Mouse (Mus musculus): Measurements from ENCODE around the gene Hpse. TPM values are rescaled to one million over a fixed set of nuclear protein-coding genes. Genes with fewer than 3 reads are reported as not detected.
A peak's percentile ranks its signal among the peaks of the same experiment; 100 is the strongest.

Hpse gene
- polyA plus RNA-seq, 1 experiment: 0.66 TPM

DNA sequence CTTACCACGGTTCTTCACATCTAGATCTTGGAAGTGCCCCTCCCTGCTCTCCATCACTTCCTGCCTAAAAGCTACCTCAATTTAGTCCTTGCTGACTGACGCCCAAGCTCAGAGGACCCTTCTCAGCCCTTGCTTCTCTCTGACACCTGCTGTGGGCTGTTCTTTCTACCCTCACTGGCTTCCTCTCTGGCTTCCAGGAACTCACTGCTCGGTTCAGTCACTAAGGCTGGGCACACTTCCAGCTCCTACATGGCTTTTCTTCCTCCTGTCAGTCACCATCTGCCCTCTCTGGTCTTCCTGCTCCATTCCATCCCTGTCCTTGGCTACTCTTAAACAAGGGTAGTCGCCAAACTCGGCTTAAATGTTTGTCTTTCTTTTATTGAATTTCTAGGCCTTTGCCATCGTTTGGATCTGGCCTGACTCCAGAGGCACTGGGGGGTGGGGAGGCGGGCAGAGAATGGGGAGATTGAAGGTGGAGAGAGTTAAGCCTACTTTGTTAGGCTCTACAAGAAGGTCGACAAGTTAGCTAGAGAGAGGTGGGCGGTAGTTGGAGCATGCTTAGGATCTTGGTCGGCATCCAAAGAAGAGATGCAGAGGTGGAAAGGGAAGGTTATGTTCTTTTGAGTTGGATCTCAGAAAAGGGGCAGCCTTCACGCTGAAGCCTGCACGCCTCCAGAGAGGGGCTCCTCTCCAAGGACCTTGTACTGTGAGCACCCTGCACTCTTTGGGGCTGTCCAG lies 76.1 kb downstream of the Hpse start:
- Histone ChIP-seq H3ac (ENCODE audit: control insufficient read depth, insufficient read length) (no peak overlapping the region), H3K4me3 (no peak overlapping the region)
- TF ChIP-seq POLR2AphosphoS2 (IDR thresholded peaks at IDR 0.05; ENCODE audit: insufficient read length, low read depth) (no peak), SRF (IDR thresholded peaks at IDR 0.05; ENCODE audit: control insufficient read depth, insufficient read length, low read depth) (no peak), TCF12 (IDR thresholded peaks at IDR 0.05; ENCODE audit: insufficient read depth, poor library complexity, severe bottlenecking) (no peak), MYOD1 (IDR thresholded peaks at IDR 0.05; ENCODE audit: control insufficient read depth in 1 of 3, insufficient read length in 2 of 3, low read depth in 2 of 3) (no peak), POLR2A (IDR thresholded peaks at IDR 0.05; ENCODE audit: insufficient read length, low read depth) (no peak), CEBPB (IDR thresholded peaks at IDR 0.05; ENCODE audit: insufficient read depth, poor library complexity, severe bottlenecking) (no peak), USF1 (IDR thresholded peaks at IDR 0.05; ENCODE audit: low read depth) (no peak), MAX (IDR thresholded peaks at IDR 0.05; ENCODE audit: low read depth) (no peak), REST (IDR thresholded peaks at IDR 0.05; ENCODE audit: insufficient read depth, insufficient read length) (no peak), E2F4 (IDR thresholded peaks at IDR 0.05; ENCODE audit: insufficient read depth) (no peak), MYOG (IDR thresholded peaks at IDR 0.05; ENCODE audit: control insufficient read depth in 1 of 3, insufficient read depth in 1 of 3, insufficient read length in 2 of 3, low read depth in 2 of 3) (no peak), TCF3 (IDR thresholded peaks at IDR 0.05; ENCODE audit: insufficient read length, low read depth) (no peak)

DNA sequence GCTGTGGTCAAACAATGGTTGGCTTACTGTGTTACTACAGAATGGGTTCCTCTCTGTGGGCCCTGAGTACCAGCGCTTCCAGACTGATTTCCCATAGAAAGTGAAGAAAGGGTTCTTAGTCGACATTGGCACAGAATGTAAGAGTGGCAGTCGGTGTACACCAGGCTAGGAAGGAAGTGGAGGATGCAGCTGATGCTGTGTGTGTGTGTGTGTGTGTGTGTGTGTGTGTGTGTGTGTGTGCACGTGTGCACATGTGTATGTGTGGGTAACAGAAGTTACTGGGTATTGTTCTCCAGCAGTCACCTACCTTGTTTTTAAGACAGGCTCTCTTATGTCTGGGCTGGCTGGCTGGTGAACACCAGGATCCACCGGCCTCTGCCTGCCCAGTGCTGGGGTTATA lies 77.2 kb downstream of the Hpse start:
- Histone ChIP-seq H3K4me3 (no peak overlapping the region), H3K4me2 (ENCODE audit: low read depth) (no peak overlapping the region), H3ac (ENCODE audit: control insufficient read depth, insufficient read length) (no peak overlapping the region), H3K36me3 (ENCODE audit: control insufficient read depth, insufficient read depth) (no peaks in the 10 kb centered on the region), H3K79me2 (ENCODE audit: control insufficient read depth, insufficient read depth) (no peaks in the 10 kb centered on the region), H3K27me3 (ENCODE audit: control insufficient read depth, insufficient read depth, insufficient read length) (no peaks in the 10 kb centered on the region)
- TF ChIP-seq USF1 (IDR thresholded peaks at IDR 0.05; ENCODE audit: low read depth) (no peak), TCF3 (IDR thresholded peaks at IDR 0.05; ENCODE audit: insufficient read length, low read depth) (no peak), MAX (IDR thresholded peaks at IDR 0.05; ENCODE audit: low read depth) (no peak), POLR2A (IDR thresholded peaks at IDR 0.05; ENCODE audit: insufficient read length, low read depth) (no peak), SRF (IDR thresholded peaks at IDR 0.05; ENCODE audit: control insufficient read depth, insufficient read length, low read depth) (no peak), POLR2AphosphoS2 (IDR thresholded peaks at IDR 0.05; ENCODE audit: insufficient read length, low read depth) (no peak), REST (IDR thresholded peaks at IDR 0.05; ENCODE audit: insufficient read depth, insufficient read length) (no peak), MYOD1 (IDR thresholded peaks at IDR 0.05; ENCODE audit: control insufficient read depth in 1 of 3, insufficient read length in 2 of 3, low read depth in 2 of 3) (no peak), E2F4 (IDR thresholded peaks at IDR 0.05; ENCODE audit: insufficient read depth) (no peak), TCF12 (IDR thresholded peaks at IDR 0.05; ENCODE audit: insufficient read depth, poor library complexity, severe bottlenecking) (no peak), CEBPB (IDR thresholded peaks at IDR 0.05; ENCODE audit: insufficient read depth, poor library complexity, severe bottlenecking) (no peak), MYOG (IDR thresholded peaks at IDR 0.05; ENCODE audit: control insufficient read depth in 1 of 3, insufficient read depth in 1 of 3, insufficient read length in 2 of 3, low read depth in 2 of 3) (no peak)

More for the DNA sequence above, 76.1 kb downstream of the Hpse start:
- Histone ChIP-seq H3K4me2 (ENCODE audit: low read depth) (no peak overlapping the region), H3K36me3 (ENCODE audit: control insufficient read depth, insufficient read depth) (no peaks in the 10 kb centered on the region), H3K79me2 (ENCODE audit: control insufficient read depth, insufficient read depth) (no peaks in the 10 kb centered on the region), H3K27me3 (ENCODE audit: control insufficient read depth, insufficient read depth, insufficient read length) (no peaks in the 10 kb centered on the region)

DNA sequence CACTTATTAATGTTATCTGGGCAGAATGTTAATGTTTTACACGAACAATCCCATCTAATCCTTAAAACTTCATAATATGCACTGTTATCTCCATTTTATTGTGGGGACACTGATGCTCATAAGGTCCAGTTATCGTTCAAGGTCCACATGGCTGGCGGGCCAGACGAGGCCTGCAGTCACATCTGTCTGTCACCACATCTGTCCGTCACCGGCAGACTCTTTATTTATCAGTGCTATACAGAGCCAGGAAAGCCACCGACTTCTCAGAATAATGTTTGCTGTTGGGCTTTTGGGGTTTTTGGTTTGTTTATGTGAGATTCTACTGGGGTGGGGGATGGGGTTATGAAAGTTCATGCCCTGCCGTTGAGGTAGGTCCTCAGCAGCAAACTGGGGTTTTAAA lies 81.0 kb downstream of the Hpse start:
- TF ChIP-seq CEBPB (IDR thresholded peaks at IDR 0.05; ENCODE audit: insufficient read depth, poor library complexity, severe bottlenecking) (no peak), POLR2AphosphoS2 (IDR thresholded peaks at IDR 0.05; ENCODE audit: insufficient read length, low read depth) (no peak), TCF3 (IDR thresholded peaks at IDR 0.05; ENCODE audit: insufficient read length, low read depth) (no peak), MAX (IDR thresholded peaks at IDR 0.05; ENCODE audit: low read depth) (no peak), TCF12 (IDR thresholded peaks at IDR 0.05; ENCODE audit: insufficient read depth, poor library complexity, severe bottlenecking) (no peak), E2F4 (IDR thresholded peaks at IDR 0.05; ENCODE audit: insufficient read depth) (no peak), REST (IDR thresholded peaks at IDR 0.05; ENCODE audit: insufficient read depth, insufficient read length) (no peak), MYOD1 (IDR thresholded peaks at IDR 0.05; ENCODE audit: control insufficient read depth in 1 of 3, insufficient read length in 2 of 3, low read depth in 2 of 3) (no peak)
- Histone ChIP-seq H3K4me2 (ENCODE audit: low read depth) (no peak overlapping the region), H3ac (ENCODE audit: control insufficient read depth, insufficient read length) (no peak overlapping the region), H3K4me3 (no peak overlapping the region), H3K79me2 (ENCODE audit: control insufficient read depth, insufficient read depth) (no peaks in the 10 kb centered on the region), H3K36me3 (ENCODE audit: control insufficient read depth, insufficient read depth) (no peaks in the 10 kb centered on the region), H3K27me3 (ENCODE audit: control insufficient read depth, insufficient read depth, insufficient read length) (no peaks in the 10 kb centered on the region)

DNA sequence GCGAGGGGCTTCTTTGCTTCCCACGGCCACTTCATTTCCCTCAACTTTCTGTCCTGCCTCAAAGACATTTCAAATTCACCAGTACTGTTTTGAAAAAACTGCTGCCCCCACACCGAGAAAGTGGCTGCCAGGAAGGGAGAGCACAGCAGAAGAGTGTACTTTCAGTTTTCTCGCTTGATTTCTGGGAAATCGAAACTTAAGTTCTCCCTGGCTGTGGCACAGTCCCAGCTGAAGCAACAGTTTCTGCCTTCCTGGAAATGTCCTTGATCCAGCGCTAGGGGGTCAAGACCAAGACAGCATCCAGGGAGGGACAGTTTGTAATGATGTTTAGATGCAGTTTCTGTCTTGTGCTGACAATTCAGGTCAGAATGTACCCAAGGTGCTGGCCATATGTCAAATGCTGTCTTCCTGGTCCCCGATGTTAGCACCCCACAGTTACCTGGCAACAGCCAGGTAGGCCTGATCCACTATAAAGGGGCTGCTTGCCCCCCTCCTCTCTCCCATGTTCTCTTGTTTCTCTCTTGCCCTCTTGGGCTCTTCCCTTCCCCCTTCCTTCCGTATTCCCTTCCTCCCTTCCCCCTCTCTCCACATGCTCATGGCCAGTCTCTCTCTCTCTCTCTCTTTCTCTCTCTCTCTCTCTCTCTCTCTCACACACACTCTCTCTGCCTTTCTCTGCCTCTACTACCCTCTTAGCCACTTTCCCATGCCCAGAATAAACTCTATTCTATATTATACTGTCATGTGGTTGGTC lies 82.5 kb downstream of the Hpse start:
- Histone ChIP-seq H3K4me2 (ENCODE audit: low read depth) (peak overlapping the region; percentile 15), H3K27me3 (ENCODE audit: control insufficient read depth, insufficient read depth, insufficient read length) (no peaks in the 10 kb centered on the region), H3K36me3 (ENCODE audit: control insufficient read depth, insufficient read depth) (no peaks in the 10 kb centered on the region), H3K4me3 (no peak overlapping the region), H3ac (ENCODE audit: control insufficient read depth, insufficient read length) (no peak overlapping the region), H3K79me2 (ENCODE audit: control insufficient read depth, insufficient read depth) (no peaks in the 10 kb centered on the region)
- TF ChIP-seq USF1 (IDR thresholded peaks at IDR 0.05; ENCODE audit: low read depth) (no peak), POLR2AphosphoS2 (IDR thresholded peaks at IDR 0.05; ENCODE audit: insufficient read length, low read depth) (no peak), SRF (IDR thresholded peaks at IDR 0.05; ENCODE audit: control insufficient read depth, insufficient read length, low read depth) (no peak), TCF3 (IDR thresholded peaks at IDR 0.05; ENCODE audit: insufficient read length, low read depth) (no peak), MYOG (IDR thresholded peaks at IDR 0.05; ENCODE audit: control insufficient read depth in 1 of 3, insufficient read depth in 1 of 3, insufficient read length in 2 of 3, low read depth in 2 of 3) (no peak), MYOD1 (IDR thresholded peaks at IDR 0.05; ENCODE audit: control insufficient read depth in 1 of 3, insufficient read length in 2 of 3, low read depth in 2 of 3) (no peak), CEBPB (IDR thresholded peaks at IDR 0.05; ENCODE audit: insufficient read depth, poor library complexity, severe bottlenecking) (no peak), MAX (IDR thresholded peaks at IDR 0.05; ENCODE audit: low read depth) (no peak), E2F4 (IDR thresholded peaks at IDR 0.05; ENCODE audit: insufficient read depth) (no peak), POLR2A (IDR thresholded peaks at IDR 0.05; ENCODE audit: insufficient read length, low read depth) (no peak), TCF12 (IDR thresholded peaks at IDR 0.05; ENCODE audit: insufficient read depth, poor library complexity, severe bottlenecking) (no peak), REST (IDR thresholded peaks at IDR 0.05; ENCODE audit: insufficient read depth, insufficient read length) (no peak)
